Mouse (Mus musculus) spleen, adult 2 months (tissue): ENCODE results near the gene Yif1b.

Experiments
- CTCF ChIP-seq: fragments of 200-500 bp; IDR thresholded peaks from 2 replicates; pipeline ENCODE4 v1.5.1; 2011; ENCODE audit warnings: mild to moderate bottlenecking, inconsistent platforms; ENCODE audit not compliant: insufficient read depth, insufficient read length, insufficient replicate concordance; ENCODE audit errors: extremely low read depth
- POLR2A ChIP-seq: fragments of 200-500 bp; IDR thresholded peaks from 2 replicates; pipeline ENCODE4 v1.6.1; 2011; ENCODE audit warnings: low read depth, low read length, inconsistent platforms

- TF ChIP-seq CTCF: no peak
- TF ChIP-seq POLR2A: no peak
Measured at GRCm38 (mm10) chr7:29290691-29291485, 52.8 kb downstream of the Yif1b start.
